Mouse (Mus musculus) liver, embryonic 15.5 days (tissue): ENCODE data around the gene Dmxl2. TPM values are rescaled to one million over a fixed set of nuclear protein-coding genes. Genes with fewer than 3 reads are reported as not detected.
A peak's percentile ranks its signal among the peaks of the same experiment; 100 is the strongest.

Experiments
- ATAC-seq: fragments of 200-750 bp; cut with Nextera tagmentation; 2 replicates; pipeline ENCODE4 v1.8.0; 2017; ENCODE audit warnings: moderate number of reproducible peaks, mild to moderate bottlenecking, moderate library complexity; ENCODE audit not compliant: insufficient read depth
- H3K27ac ChIP-seq: fragments of 300-500 bp; sonication (generic); replicated peaks from 2 replicates; pipeline ENCODE4 v1.5.1; 2015; ENCODE audit warnings: mild to moderate bottlenecking, inconsistent platforms
- H3K27me3 ChIP-seq: fragments of 300-500 bp; sonication (generic); 2 replicates; pipeline ENCODE4 v1.6.1; 2015; ENCODE audit warnings: mild to moderate bottlenecking, inconsistent platforms
- H3K36me3 ChIP-seq: fragments of 300-500 bp; sonication (generic); replicated peaks from 2 replicates; pipeline ENCODE4 v1.6.1; 2015; ENCODE audit warnings: moderate library complexity, mild to moderate bottlenecking, inconsistent platforms
- H3K4me1 ChIP-seq: fragments of 300-500 bp; sonication (generic); replicated peaks from 2 replicates; pipeline ENCODE4 v1.6.1; 2015; ENCODE audit warnings: inconsistent platforms
- H3K4me2 ChIP-seq: fragments of 300-500 bp; sonication (generic); 2 replicates; pipeline ENCODE4 v1.6.1; 2015; ENCODE audit warnings: moderate library complexity, mild to moderate bottlenecking, inconsistent platforms
- H3K4me3 ChIP-seq: fragments of 300-500 bp; sonication (generic); replicated peaks from 2 replicates; pipeline ENCODE4 v1.5.1; 2015; ENCODE audit warnings: mild to moderate bottlenecking, inconsistent platforms
- H3K9ac ChIP-seq: fragments of 300-500 bp; sonication (generic); 2 replicates; pipeline ENCODE4 v1.6.1; 2015; ENCODE audit warnings: moderate library complexity, mild to moderate bottlenecking, inconsistent platforms
- H3K9me3 ChIP-seq: fragments of 300-500 bp; sonication (generic); replicated peaks from 2 replicates; pipeline ENCODE4 v1.6.1; 2016; ENCODE audit warnings: inconsistent platforms
- WGBS: fragments of 180-500 bp; shearing (Covaris S2); methylation state at CpG from one replicate; pipeline ENCODE4 v1.1.7; 2015; ENCODE audit warnings: mixed read lengths; ENCODE audit not compliant: insufficient replicate concordance; 5-methylcytosine and 5-hydroxymethylcytosine counted together
- polyA plus RNA-seq: library from polyadenylated mRNA; unstranded; fragments of >200 nt; fragmentation: Nextera tagmentation; extraction: Ambion mirVana; gene quantifications from 2 replicates; pipeline ENCODE4 v1.2.1, GENCODE M21; 2015

The Dmxl2 gene
- 1.2 and 1.4 TPM in 2 replicates for polyA plus RNA-seq

DNA sequence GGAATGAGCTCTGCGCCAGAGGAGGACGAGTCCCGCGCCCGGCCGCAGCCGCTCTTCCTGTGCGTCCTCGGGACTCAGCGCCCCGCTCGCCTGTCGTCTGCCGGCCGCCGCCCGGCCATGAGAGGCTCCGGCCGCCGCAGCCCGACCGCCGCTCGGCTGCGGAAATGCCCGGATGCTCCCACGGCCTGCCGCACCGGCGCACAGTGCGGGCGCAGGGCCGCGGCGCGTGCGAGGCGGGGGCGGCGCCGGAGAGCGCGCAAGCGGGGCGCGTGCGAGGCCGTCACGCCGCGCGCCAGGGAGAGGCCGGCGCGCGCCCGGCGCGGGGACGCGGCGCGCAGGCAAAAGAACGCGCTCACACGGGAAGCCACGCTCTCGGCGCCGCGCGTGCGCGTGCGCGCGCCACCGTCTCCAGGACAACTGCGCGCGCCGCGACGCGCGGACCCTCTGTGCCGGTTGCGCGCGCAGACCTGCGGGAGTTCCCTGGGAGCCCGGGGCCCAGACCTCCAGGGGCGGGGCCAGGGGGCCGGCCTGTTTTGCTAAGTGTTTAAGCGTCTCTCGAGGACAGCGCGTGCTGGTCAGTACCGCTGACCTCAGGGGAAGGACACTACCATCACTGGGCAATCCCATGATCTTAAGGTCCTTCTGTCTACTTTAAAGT lies at the start of gene Dmxl2:
Gene Dmxl2 (minus strand): TSS at position 174 of the 658 bp plus-strand sequence.
- peak within 1 kb of the TSS; percentile 62 for H3K4me3 ChIP-seq
- H3K4me1 ChIP-seq, result peaks cover 4% of the 10 kb centered on the region; the same call in 1 of the 2 replicates
- H3K36me3 ChIP-seq, result no peaks in the 10 kb centered on the region
- H3K9ac ChIP-seq, result peak within 1 kb of the TSS; percentile 30; the same call in 1 of the 2 replicates
- H3K27me3 ChIP-seq, result peaks cover 67% of the 10 kb centered on the region
- under 1% methylated on average over 87 of the region's 99 CpGs for WGBS
- H3K4me2 ChIP-seq, result peak within 1 kb of the TSS; percentile 79
- peak; percentile 83 for ATAC-seq
- H3K27ac ChIP-seq, result no peak within 1 kb of the TSS
- H3K9me3 ChIP-seq, result no peaks in the 10 kb centered on the region

DNA sequence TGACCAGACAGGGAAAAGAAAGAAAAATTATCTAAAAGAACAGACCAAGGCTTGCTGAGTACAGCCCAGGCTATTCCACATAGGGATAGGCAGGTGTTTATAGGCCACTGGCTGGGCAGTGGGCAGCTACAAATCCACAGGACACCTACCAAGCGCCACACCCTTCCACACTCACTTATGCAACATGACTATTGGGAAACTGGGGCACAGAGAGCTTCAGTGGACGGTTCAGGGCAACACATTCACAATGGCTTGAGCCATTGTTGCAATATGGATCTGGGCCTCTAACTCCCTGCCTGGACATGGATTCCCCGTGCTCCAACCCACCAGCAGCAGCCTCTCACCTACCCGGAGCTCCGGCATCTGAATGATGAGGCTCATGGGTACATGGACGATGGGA lies 48.0 kb upstream of the Dmxl2 start:
- no peak for ATAC-seq
- Histone ChIP-seq H3K9me3 (no peaks in the 10 kb centered on the region), H3K4me1 (0 out of 2 replicates have a peak, but pooled peaks cover 5% of the 10 kb centered on the region), H3K4me2 (no peak overlapping the region), H3K36me3 (no peaks in the 10 kb centered on the region), H3K4me3 (no peak overlapping the region), H3K27me3 (no peaks in the 10 kb centered on the region), H3K9ac (no peak overlapping the region), H3K27ac (no peak overlapping the region)
- WGBS, result 66% methylated on average over 6 of the region's 6 CpGs

DNA sequence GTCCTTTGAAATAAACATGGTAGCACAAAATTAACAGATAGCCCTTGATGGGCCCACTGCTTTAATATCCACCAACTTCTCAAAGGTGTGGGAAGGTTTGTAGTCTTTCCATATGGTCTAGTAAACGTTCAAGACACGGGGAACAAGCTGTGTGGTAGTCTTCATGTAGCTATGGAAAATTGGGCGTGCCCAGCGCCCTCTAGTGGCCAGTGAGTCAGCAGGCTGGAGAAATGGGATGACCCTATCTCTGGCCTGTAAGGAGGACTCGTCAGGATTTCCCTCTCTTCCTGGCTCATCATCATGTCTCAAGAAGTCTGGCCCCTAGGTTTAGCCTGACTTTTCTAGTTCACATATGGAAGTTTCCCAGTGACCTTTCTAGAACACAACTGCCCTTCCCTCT lies 46.1 kb upstream of the Dmxl2 start:
- H3K4me1 ChIP-seq, result 0 out of 2 replicates have a peak, but pooled peaks cover 4% of the 10 kb centered on the region
- H3K36me3 ChIP-seq, result no peaks in the 10 kb centered on the region
- no peaks in the 10 kb centered on the region for H3K27me3 ChIP-seq
- no peak overlapping the region for H3K27ac ChIP-seq
- H3K4me3 ChIP-seq, result no peak overlapping the region
- ATAC-seq, result no peak
- no peak overlapping the region for H3K9ac ChIP-seq
- no peak overlapping the region for H3K4me2 ChIP-seq
- 2% methylated on average over 5 of the region's 5 CpGs for WGBS
- no peaks in the 10 kb centered on the region for H3K9me3 ChIP-seq

DNA sequence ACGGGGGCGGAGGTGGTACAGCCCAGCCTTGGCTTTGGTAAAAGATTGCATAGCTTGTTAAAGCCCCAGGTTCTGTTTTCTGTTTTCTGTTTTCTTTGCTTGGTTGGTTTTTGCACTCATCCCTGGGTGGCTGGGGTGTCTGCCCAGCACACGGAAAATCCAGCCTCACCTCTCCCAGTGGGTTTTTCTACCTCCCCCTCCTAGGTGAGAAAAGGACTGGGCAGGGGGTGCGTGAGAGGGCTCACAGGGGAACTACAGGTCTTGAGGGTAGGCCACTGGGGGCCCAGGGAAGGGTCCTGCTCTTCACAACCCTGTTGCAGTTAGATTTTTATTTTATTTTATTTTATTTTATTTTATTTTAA lies 43.5 kb upstream of the Dmxl2 start:
- no peak overlapping the region for H3K9ac ChIP-seq
- 68% methylated on average over 4 of the region's 4 CpGs for WGBS
- H3K4me2 ChIP-seq, result no peak overlapping the region
- H3K27me3 ChIP-seq, result no peaks in the 10 kb centered on the region
- no peak overlapping the region for H3K27ac ChIP-seq
- ATAC-seq, result no peak
- H3K9me3 ChIP-seq, result no peaks in the 10 kb centered on the region
- H3K4me3 ChIP-seq, result no peak overlapping the region
- H3K4me1 ChIP-seq, result no peaks in the 10 kb centered on the region
- no peaks in the 10 kb centered on the region for H3K36me3 ChIP-seq

DNA sequence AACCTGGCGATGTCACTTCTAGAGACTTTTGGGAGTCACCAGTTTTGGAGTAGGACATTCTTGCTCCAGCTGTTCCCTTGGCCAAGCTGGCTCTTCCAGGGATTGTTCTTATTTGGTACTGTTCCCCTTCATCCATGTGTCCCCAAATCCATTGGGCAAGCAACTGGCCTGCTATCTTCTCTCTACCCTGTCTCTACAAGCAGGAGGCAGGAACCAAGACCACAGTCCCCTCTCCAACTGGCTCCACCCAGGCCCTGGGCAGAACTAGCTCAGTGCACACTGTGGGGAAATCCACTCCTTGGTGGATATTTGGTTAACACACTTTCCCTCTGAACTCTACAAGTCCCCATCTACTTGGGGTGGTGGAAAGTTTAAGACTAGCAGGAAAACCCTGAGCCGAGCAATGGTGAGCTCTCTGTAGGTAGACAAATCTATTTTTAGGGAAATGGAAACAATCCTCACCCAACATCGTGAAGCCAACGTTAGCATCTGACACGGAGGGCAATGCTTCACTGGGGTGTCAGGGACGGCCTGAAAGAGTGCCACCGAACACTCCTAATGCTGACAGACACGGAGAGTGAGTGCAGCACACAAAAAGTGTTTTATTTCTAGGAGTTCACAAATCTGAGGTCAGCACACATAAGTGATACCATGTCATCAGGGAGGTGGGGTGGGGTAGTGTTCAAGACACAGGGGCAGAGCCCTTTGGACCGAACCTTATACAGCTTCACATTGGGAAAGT lies 43.0 kb upstream of the Dmxl2 start:
- ATAC-seq, result no peak
- Histone ChIP-seq H3K36me3 (no peaks in the 10 kb centered on the region), H3K27me3 (no peaks in the 10 kb centered on the region), H3K27ac (no peak overlapping the region), H3K4me2 (no peak overlapping the region), H3K4me3 (no peak overlapping the region), H3K9me3 (no peaks in the 10 kb centered on the region), H3K9ac (no peak overlapping the region), H3K4me1 (no peaks in the 10 kb centered on the region)
- WGBS, result 64% methylated on average over 9 of the region's 9 CpGs

DNA sequence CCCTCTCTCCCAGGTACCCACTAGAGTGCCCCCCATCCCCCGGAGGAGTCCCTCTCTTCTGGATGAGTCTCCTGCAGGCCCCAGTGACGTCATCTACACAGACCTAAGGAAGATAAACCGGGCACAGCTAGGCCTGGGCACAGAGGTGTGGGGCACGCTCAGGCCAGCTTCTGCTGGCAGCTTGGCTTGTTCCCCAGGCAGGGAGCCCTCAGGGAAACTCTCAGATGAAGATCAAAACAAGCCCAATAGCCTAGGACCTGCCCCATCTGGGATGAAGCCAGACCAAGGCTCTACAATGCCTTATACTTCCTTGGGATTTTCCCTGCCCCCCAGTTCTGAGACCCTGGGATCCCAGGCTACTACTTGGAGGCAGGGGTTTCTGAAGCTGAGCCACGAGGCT lies 39.4 kb upstream of the Dmxl2 start:
- H3K36me3 ChIP-seq, result no peaks in the 10 kb centered on the region
- 47% methylated on average over 5 of the region's 5 CpGs for WGBS

DNA sequence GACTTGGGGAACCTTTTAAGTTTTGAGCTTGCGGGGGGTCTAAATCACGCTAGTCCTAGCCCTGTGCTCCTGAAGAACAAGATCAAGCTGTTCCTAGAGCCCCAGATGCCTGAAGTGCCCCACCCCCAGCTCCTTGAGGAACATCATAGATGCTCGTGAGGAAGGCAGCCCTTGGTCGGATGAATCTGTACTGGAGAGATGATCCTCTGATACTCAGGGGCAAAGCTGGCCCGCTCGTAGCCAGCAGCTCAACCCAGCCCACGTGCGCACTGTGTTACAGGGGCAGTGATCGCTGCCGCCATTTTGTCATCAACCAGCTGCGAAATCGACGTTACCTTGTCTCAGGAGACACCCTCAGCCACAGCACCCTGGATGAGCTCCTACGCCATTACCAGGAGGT lies 37.3 kb upstream of the Dmxl2 start, which contains the start of gene Sh2d7:
Gene Sh2d7 (plus strand): TSS at position 301 of the 400 bp plus-strand sequence.
- H3K27me3 ChIP-seq, result peaks cover 5% of the 10 kb centered on the region; the same call in 1 of the 2 replicates
- H3K4me2 ChIP-seq, result no peak within 1 kb of the TSS
- no peaks in the 10 kb centered on the region for H3K36me3 ChIP-seq
- ATAC-seq, result no peak
- no peaks in the 10 kb centered on the region for H3K4me1 ChIP-seq
- no peak within 1 kb of the TSS for H3K27ac ChIP-seq
- no peak within 1 kb of the TSS for H3K9ac ChIP-seq
- H3K9me3 ChIP-seq, result no peaks in the 10 kb centered on the region
- H3K4me3 ChIP-seq, result no peak within 1 kb of the TSS
- WGBS, result 79% methylated on average over 14 of the region's 14 CpGs

More for the DNA sequence above, 39.4 kb upstream of the Dmxl2 start:
- Histone ChIP-seq H3K9me3 (no peaks in the 10 kb centered on the region), H3K27ac (no peak overlapping the region), H3K4me3 (no peak overlapping the region), H3K4me1 (no peaks in the 10 kb centered on the region), H3K27me3 (no peaks in the 10 kb centered on the region), H3K4me2 (no peak overlapping the region), H3K9ac (no peak overlapping the region)
- ATAC-seq, result no peak

DNA sequence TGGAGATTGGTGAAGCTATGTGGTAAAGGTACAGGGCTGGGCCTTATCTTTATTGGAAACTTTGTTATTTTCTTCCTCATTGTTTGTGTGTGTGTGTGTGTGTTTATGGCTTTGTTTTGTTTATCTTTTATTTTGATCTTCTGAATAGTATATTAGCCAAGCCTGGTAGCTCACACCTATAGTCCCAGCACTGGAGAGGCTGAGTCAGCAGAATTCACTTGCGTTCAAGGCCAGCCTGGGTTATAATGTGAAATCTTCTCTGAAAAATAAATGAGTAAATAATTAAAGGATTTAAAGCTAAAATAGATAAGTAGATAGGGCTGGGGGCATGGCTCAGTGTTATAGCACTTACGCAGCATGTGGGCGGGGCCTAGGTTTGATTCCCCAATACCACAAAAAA lies 36.8 kb upstream of the Dmxl2 start:
- Histone ChIP-seq H3K9ac (no peak overlapping the region), H3K36me3 (no peaks in the 10 kb centered on the region), H3K27me3 (peaks cover 5% of the 10 kb centered on the region; the same call in 1 of the 2 replicates), H3K27ac (no peak overlapping the region), H3K4me2 (no peak overlapping the region), H3K4me1 (no peaks in the 10 kb centered on the region), H3K4me3 (no peak overlapping the region), H3K9me3 (no peaks in the 10 kb centered on the region)
- ATAC-seq, result no peak
- 77% methylated on average over 3 of the region's 3 CpGs for WGBS

DNA sequence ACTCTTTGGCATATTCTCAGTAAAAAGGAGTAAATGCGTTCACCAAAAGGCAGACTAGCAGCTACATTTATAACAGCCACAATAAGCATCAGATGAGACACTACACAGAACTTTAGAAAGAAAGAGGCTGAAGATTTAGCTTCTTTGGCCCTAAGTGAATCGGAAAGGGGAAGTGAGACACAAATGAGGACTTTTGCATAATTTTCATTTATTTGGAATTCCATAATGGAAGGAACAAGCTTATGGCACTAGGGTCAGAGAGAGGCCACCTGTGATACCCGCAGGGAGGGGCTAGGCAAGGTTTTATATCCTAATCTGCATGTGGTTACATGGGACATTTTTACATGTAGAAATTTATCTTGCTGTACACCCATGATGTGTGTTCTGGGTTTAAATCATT lies 36.1 kb upstream of the Dmxl2 start:
- no peak for ATAC-seq
- WGBS, result 52% methylated on average over 3 of the region's 3 CpGs
- H3K4me1 ChIP-seq, result no peaks in the 10 kb centered on the region

DNA sequence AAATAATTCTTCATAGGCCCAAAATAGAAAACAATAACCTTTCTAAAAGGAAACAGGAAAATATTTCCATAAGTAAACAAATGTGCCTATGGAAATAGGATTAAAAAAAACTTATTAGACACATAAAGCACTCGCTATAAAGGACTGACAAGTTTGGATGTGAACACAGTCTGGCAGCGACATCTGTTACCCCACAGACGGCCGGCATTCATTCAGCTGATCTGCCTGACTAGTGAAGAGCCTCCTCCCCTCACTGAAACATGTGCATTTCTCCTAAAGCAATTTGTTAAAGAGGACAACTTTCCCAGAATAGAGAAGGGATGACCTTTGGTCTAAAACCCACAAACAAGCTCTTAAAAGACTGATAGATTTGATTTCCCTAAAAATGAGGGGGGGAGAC lies 35.6 kb upstream of the Dmxl2 start:
- Histone ChIP-seq H3K4me3 (no peak overlapping the region), H3K9me3 (no peaks in the 10 kb centered on the region), H3K36me3 (no peaks in the 10 kb centered on the region), H3K4me1 (no peaks in the 10 kb centered on the region), H3K9ac (no peak overlapping the region), H3K4me2 (no peak overlapping the region), H3K27me3 (peaks cover 5% of the 10 kb centered on the region; the same call in 1 of the 2 replicates), H3K27ac (no peak overlapping the region)
- no peak for ATAC-seq
- 69% methylated on average over 4 of the region's 4 CpGs for WGBS

More for the DNA sequence above, 36.1 kb upstream of the Dmxl2 start:
- no peak overlapping the region for H3K9ac ChIP-seq
- H3K36me3 ChIP-seq, result no peaks in the 10 kb centered on the region
- H3K27me3 ChIP-seq, result peaks cover 5% of the 10 kb centered on the region; the same call in 1 of the 2 replicates
- no peak overlapping the region for H3K4me2 ChIP-seq
- H3K9me3 ChIP-seq, result no peaks in the 10 kb centered on the region
- no peak overlapping the region for H3K4me3 ChIP-seq
- H3K27ac ChIP-seq, result no peak overlapping the region

DNA sequence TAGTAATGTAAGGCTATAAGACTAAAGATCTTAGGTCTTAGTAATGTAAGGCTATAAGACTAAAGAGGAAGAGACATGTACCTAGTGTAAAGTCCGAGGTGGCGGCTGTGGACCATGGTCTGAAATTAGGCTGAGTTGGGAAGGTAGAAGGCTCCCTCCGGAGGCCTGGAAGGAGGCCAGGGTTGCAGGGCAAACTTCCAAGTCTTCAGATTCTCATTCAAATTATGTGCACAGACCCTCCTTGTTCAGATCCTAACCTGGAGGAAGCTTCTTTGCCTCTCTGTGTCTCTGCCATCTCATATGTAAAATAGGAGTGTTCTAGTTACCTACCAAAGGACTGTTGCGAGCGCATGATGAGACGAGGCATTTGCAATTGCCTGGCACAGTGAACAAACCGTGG lies 34.8 kb upstream of the Dmxl2 start:
- no peak overlapping the region for H3K4me3 ChIP-seq
- H3K27ac ChIP-seq, result no peak overlapping the region
- peaks cover 5% of the 10 kb centered on the region; the same call in 1 of the 2 replicates for H3K27me3 ChIP-seq
- no peak overlapping the region for H3K4me2 ChIP-seq
- no peak for ATAC-seq
- 74% methylated on average over 7 of the region's 7 CpGs for WGBS
- H3K9ac ChIP-seq, result no peak overlapping the region
- H3K4me1 ChIP-seq, result no peaks in the 10 kb centered on the region
- H3K36me3 ChIP-seq, result no peaks in the 10 kb centered on the region
- no peaks in the 10 kb centered on the region for H3K9me3 ChIP-seq
